Mouse (Mus musculus) erythroid progenitor cell, adult 5-6 weeks (primary cell): ENCODE results near the gene Gm10974. TPM values are rescaled to one million over a fixed set of nuclear protein-coding genes. Genes with fewer than 3 reads are reported as not detected.

Experiments used
- ATAC-seq: replicated peaks from 2 replicates; pipeline ENCODE4 v1.8.0; 2016; ENCODE audit warnings: moderate number of reproducible peaks, mild to moderate bottlenecking, moderate TSS enrichment, inconsistent platforms; ENCODE audit not compliant: poor library complexity, low FRiP score, severe bottlenecking
- total RNA-seq, 2 experiments: library from RNA; stranded (forward) in 1 of 2; stranded (reverse) in 1 of 2; fragments of 150-400 nt in 1 of 2; fragments of 186-747, 209-891 nt in 1 of 2; gene quantifications; 2 replicates each; pipeline versions ENCODE4 v1.2.3 to v1.2.4; 2015 to 2017; ENCODE audit warnings: low replicate concordance in 2 of 2

The Gm10974 gene
- total RNA-seq, 2 experiments from 2014 or later, result not detected

DNA sequence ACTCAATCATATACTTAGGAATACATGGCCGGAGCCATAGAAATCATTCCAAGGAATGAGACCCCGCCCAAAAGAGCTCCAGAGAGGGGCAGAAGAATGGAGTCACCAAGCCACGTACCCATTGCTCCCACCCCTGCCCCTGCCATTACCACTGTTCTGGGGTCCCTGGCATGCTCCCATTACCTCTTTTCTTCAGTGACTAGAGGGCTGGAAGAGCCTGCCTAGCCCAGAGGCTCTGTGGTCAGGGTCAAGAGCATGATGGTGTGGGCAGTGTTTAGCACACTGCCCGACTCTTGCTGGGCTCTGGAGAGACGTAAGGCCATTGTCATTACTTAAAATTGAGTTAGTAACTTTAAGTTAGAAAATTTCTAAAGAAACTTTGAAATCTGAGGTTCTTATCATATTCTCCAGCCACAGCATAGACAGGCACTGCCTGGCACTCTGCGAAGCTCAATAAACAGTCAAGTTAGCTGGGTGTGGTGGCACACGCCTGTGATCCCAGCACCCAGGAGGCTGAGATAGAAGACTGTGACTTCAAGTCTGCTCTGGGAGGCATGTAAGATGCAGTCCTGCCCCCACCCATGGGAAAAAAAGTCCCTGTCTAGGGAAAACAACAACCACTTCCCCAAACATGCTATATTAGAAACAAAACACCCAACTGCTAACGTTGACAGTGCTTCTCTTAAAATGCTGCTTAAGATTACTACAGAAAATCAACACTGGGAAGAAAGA, 9.7 kb upstream of the Gm10974 start:
- ATAC-seq, result no peak

DNA sequence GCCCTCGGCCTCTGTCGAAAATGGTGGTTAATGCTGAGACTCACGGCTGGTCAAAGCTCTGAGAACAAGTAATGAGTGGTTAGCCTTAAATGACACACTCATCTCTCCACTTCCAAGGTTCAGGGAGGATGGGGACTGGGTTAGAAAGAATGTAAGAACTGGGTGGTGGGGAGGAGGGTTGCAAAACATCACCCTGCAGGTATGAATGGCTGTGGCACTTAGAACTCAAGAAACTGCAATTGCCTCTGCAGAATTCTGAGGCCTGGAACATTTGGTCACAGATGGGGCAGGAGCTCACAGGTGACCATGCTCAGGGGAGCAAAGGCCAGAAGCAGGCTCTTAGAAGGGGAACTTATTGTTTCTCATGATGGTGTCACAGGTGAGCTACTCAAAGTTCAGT, 7.2 kb upstream of the Gm10974 start:
- ATAC-seq, result 0 out of 2 replicates have a peak, but pooled peaks have one; percentile 34

DNA sequence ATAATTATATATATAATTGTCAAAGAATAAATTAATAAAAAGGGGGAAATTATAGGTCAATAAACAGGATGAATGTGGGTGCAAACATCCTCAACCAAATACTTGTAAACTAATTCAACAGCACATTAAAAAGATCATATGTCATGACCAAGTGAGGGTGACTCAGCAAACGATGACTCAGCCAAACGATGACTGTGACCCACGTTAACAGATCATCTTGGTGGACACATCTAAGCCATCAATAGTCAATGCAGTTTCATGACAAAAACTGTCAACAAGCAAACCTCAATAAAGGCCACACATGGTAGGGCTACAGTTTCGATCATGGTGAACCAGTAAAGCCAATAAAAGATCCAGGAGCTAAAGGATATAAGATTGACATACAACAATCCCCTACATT, 6.7 kb upstream of the Gm10974 start:
- no peak for ATAC-seq

DNA sequence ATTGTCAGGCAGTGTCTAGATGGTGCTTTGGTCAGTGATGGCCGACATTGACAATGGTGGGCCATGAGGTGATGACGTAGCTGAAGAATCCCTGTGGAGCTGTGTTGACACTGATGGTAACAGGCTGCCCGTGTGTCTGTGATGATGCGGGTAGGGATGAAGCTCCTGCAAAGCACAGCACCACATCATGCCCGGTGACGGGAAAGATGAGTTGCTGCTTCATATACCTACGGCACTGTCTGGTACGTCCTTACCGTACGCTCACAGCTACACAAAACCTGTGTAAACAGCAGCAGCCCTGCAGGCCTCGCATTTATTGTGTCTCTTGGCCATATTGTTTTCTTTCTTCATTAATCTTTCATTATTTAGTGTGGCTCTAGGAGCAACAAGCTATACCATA, 1.2 kb upstream of the Gm10974 start:
- ATAC-seq, result no peak

DNA sequence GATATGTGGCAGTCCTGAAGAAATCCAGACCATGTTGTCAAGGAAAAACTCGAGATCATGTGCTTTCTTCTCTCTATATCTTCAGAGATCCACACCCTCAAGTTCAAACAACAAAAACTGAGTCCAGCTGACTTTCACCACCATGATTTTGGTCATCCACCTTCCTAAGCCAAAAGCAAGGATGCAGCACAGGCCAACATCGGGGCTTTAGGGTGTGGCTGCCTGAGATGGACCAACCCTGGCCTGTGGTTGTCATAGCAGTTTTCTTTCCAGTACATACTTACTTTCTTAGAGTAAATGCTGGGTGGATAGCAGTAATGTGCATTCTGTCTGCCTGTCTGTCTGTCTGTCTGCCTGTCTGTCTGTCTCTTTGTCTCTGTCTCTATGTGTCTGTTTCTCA, 294 bp upstream of the Gm10974 start:
- no peak for ATAC-seq

DNA sequence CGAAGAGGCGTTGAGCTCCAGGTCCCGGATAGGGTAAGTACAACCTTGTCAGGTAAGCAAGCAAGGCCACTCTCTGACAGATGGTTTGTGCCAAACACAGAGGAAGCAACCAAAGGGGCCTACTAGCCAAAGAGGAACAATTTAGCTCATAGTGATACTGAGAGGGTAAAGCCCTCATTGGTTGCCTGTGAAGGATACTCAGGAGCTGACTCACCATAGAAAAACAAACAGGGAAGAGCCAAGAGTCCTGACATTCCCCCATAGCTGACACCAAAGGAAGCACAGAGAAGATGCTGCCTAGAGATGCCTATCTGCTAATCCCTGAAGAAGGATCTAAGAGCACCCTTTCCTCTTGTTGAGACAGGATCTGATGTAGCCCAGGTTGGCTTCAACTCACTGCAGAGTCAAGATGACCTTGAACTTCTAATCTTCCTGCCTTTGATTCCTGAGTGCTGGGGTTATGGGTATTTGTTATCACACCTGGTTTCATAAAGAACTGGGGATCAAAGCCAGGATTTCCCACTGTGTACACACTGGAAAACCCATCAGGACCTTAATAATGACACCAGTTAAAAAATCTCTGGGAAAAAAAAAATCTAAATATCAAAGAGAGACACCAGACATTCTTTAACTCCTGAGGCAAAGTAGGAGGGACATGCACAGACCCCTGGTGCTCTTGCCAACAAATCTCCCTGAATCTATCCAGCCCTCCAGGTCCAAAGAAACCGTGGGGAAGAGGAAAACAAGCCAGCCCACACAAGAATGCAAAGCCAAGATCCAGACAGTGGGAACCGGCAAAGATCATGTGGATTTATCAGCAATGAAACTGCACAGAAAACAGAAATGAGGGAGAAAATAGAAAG, 3.6 kb downstream of the Gm10974 start:
- ATAC-seq, result no peak

DNA sequence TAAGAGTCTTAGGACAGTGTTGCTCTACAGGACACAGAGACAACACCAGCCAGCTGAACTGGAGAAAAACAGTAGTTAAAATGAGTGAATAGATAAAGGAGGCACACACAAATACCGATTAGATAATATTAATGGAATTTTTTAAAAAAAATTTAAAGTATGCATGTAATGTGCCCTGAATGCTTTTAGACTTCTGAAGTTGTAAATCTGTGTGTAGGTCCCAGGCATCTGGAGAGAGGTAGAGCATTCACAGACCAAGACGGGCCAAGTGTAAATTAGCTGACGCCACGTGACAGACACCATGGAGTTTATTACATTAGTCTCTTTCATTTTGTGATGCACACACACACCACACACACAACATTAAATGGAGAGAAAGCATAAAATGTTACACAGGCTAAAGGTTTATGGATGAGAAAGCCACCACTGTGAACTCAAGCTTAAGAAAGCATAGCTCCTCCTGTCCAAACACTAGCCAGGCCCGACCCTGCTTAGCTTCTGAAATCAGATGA, 4.3 kb downstream of the Gm10974 start:
- ATAC-seq, result no peak

DNA sequence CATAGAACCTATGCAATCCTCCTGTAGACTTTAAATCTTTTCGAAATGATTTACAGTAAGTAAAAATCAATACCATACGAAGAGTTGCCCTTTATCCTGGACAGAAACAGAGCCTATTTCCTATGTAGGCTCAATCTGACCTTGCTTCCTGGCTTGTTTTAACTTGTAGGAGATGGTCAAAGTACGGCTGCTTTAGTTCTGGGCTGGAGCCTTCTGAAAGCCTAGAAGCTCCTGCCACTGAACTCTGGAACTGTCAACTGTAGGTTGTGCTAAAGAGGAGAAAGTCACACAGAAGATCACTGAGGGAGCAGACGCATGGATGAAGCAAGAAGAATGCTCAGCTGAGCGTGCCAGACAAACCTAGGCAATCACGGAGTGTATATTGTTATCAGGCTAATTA, 5.3 kb downstream of the Gm10974 start:
- ATAC-seq, result no peak

DNA sequence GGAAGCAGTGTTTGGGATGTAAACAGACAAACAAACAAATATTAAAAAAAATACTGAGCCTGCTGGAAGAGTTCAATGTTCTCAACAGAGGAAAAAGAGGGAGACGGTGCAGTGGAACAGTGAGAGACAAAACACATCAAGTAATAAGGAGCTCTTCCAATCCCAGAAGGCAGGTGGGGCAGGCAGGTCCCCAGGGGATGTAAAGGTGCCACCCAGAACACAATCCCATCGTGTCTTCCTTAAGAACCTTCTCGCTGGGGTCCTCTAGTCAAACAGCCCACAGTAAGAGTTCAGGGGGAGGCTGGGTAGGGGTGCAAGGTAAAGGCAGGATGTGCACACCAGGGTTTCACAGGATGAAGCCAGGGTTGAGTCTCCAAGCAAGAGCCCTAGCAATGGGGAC, 7.7 kb downstream of the Gm10974 start:
- ATAC-seq, result no peak

DNA sequence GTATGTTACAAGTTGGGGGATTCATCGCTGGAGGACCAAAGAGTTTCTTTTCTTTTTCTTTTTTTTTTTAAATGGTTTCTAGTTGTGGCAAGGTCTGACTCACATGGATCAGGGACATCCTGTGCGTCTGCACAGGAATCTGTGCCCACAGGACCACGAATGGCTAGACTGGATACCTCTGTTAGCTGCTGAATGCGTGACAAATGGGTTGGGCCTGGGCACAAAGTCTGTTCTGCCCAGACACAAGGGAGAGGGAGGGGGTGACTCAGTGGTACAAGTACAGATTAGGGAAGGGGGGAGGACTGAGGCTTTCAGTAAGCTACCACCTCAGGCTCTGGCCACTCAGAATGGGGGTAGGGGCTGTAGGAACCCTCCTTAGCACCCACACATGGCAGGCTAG, 10.0 kb downstream of the Gm10974 start:
- ATAC-seq, result no peak

DNA sequence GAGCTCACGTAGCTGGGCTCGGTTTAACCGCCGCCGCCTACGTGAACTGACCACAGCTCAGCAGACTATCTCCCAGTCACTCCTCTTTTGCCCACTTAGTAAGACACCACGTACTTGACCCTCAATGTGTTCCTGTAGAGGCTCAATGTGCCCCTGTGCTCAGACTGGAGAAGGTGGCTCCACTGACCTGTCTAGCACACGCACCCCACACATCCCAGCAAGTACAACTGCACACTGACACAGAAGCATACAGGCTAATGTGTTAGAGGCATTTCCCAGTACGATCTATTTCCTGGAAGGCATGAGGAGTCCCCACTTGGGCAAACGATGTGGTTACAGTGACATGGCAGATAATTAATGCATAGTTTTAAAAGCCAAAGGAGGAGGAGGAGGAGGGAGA, 10.9 kb downstream of the Gm10974 start:
- ATAC-seq, result no peak

DNA sequence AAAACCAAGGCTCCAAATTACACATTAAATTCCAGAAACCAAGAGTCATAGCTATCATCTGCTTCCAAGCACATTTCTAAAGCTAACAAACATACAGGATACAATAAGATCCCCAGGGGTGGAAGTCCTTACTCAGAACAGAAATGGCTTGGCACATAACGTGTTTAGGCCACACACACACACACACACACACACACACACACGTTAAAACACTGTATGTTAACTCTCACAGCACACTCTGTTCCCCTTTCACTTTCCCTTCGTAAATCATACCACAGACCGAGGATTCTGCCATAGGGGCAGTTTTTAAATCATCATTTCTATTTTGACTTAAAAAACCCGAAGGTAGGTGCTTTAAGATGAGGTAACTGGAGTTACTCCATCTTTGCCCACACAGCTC, 18.5 kb downstream of the Gm10974 start:
- no peak for ATAC-seq

DNA sequence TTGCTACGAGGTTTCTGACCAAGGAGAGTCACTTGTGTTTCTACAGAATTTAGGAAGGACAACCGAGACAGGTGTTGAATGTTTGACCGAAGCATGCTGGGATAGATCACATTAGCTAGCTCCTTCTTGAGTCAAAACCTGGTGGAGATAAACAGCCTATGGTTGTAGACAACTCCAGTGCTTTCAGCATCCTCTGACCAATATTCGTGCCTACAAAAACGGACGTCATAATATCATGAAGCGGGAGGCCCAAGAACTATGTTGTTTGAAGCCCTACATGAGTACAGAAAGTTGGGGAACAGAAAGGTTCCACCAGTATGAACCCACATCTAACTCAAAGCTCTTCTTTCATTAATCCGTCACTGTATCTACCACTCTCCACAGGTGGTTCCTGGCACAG, 19.2 kb downstream of the Gm10974 start:
- no peak for ATAC-seq

DNA sequence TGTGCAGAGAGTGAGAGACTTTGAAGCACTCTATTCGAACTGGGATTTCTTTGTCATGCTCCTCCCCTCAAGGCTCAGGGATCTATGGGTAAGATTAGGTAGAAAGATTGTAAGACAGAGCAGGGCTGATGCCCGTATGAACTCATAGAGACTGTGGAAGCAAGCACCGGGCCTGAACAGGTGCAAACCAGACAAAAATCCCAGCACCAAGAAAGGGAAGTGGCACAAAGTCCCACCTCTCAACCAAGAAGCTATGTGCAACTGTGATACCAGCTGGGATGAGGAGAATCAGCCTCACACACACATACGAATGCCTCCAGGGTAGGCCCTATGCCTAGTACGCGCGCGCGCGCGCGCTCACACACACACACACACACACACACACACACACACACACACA, 20.1 kb downstream of the Gm10974 start:
- ATAC-seq, result no peak

DNA sequence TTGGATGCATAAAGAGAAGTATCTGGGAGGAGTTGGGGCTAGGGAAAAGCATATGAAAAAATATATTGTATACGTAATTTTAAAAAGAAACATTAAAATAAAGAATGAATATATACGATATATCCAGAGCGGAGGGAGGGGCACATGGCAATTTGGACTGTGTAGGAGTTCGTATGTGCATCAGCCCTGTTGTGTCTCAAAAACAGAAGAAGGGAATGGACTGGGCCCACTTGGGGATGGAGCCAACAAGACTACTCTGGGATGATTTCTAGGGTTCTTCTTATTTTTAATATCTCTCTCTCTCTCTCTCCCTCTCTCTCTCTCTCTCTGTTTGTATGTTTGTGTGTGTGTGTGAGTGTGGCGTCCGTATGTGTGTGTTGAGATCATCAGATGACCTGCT, 20.7 kb downstream of the Gm10974 start:
- ATAC-seq, result no peak

DNA sequence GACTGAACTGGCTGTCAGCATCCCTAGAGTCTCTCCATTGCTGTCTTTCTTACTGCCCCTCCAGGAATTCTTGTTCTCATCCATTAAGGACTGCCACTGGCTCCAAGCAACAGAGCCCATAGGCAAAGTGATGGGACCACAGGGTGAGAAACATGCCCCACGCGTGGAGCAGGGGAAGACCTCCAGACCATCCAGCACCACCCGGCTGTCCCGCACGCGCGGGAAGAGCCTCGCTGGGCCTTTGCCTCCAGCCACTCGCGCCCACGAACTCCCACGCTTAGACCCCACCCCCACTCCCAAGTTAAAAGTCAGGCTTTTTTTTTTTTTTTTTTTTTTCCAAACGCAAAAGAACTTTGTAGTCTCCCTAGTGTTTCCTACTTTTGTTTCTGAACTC, 21.7 kb downstream of the Gm10974 start:
- ATAC-seq, result no peak

DNA sequence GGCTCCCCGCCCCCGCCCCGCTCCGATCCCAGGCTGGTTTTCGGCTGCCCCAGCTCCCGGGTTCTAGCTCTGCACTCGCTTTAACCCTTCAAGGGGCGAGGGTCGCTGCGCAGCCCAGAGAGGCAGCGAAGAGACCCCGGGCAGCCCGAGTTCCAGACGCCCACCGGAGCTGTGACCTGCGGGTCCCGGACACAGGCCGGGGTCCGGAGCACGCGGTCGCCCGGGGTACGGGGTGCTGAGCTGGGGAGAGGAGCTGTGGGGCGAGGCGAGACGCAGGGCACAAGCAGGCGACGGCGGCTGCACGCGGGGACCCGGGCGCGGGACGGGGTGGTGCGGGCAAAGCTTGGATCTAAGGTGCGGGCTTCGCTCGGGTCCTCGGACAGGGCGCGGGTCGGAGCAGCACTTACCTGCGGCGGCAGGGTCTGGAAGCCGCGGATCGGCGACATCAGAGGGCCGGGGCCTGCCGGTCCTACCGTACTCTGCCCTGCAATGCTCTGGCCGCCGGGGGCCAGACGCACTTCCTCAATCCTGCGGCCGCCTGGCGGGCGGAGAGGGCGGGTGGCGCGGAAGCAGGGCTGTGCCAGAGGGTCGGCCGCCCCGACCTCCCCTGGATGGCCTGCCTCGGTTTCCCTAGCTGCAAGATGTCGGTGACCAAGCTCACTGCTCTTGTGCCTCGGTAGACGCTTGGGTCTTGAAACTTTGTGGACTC, 22.3 kb downstream of the Gm10974 start, which contains the start of gene Lrrk1:
TSS of gene Lrrk1 (minus strand) at position 538 of the 709 bp plus-strand sequence.
- ATAC-seq, result no peak

DNA sequence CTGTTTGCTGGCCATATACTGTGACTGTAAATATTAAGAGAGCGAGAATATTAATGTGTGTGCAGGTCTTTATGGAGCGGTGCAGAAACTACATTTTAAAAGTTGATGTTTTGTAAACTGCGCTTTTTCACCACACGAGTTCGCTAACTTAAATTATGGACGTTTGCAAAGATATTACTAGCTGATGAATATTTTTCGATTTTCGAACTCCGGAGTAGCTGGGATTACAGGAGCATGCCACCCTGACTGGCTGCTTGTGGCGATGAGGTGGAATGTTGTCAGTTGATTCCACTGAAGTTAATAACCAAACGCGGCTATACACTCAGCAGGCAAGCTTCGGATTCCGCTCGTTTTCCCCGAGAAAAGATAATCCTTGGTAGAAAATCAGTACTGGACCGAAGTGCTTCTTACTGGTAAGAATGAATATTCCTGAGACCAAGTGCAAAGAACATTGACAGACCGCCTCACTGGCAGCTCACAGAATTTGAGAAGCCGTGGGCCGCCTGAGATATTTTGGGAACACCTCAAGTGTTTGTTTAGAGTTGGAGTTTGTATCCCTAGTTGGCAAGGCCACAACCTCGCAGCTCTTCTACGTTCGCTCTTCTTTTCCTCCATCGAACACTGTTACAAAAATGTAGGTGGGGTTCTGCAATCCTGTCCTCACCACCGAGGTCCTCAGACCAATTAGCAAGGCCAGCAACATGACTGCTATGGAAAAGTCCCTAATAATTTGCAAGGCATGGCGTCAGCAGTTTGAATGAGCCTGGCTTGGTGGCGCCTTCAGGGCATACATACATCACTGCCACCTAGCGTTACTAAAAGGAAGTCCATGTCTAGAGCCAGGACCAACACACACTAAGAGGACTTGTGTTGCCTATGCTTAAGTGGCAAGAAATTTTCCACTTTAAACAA, 23.2 kb downstream of the Gm10974 start:
- ATAC-seq, result peak; percentile 78

DNA sequence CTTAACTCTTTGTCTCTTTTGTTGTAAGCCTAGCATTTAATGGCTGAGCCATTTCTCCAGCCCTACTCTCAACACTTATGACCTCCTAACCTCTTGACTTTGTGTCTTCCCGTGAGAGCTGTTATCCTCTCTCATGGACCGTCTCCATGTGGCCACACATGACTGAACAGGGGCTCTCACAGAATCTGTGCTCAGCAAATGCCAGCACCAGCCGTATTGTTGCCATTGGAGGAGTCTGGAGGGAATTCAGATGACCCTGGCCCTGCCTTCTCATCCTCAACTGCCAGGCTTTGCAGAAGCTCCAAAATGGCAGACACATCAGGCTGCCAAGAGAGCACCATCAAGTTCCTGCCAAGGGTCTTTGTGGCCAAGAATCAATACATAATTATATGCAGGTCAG, 31.6 kb downstream of the Gm10974 start:
- ATAC-seq, result no peak
